Mouse (Mus musculus): ENCODE data around the gene Guk1. TPM values are rescaled to one million over a fixed set of nuclear protein-coding genes. Genes with fewer than 3 reads are reported as not detected.

Guk1 gene
- polyA plus RNA-seq, 1 experiment from 2014 or later = 101 TPM

DNA sequence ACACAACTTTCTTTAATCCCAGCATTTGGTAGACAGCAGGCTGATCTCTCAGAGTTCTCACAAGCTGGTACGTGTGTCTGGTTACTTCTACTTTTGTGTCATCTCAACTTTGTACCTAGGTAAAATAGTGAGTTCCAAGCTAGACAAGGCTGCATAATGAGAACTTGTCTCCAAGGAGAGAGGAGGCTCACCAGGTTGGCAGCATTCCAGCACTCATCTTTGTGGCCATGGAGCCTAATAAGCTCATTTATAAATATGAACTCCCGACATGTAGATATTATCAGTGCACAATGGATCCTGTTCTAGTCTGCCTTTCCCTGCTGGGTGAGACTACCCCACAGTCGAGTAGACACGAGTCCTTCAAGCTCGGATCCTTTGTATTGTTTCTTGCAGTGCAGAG lies 17.6 kb upstream of the Guk1 start:
- no peaks in the 10 kb centered on the region for H3K9me3 ChIP-seq (replicated peaks)
- H3K4me2 ChIP-seq = peak overlapping the region; percentile 83
- ATAC-seq (ENCODE audit: insufficient number of reproducible peaks, low FRiP score) = no peak
- no peaks in the 10 kb centered on the region for H3K27me3 ChIP-seq (replicated peaks)
- peaks cover 72% of the 10 kb centered on the region for H3K36me3 ChIP-seq
- peaks cover 41% of the 10 kb centered on the region for H3K4me1 ChIP-seq (replicated peaks)
- peak overlapping the region; percentile 70 for H3K4me3 ChIP-seq
- 0 out of 2 replicates have a peak overlapping the region, but pooled peaks have one; percentile 89 for H3K27ac ChIP-seq (ENCODE audit: poor library complexity, severe bottlenecking)
- no peak overlapping the region for H3K9ac ChIP-seq
- 77% methylated on average over 5 of the region's 5 CpGs for WGBS

DNA sequence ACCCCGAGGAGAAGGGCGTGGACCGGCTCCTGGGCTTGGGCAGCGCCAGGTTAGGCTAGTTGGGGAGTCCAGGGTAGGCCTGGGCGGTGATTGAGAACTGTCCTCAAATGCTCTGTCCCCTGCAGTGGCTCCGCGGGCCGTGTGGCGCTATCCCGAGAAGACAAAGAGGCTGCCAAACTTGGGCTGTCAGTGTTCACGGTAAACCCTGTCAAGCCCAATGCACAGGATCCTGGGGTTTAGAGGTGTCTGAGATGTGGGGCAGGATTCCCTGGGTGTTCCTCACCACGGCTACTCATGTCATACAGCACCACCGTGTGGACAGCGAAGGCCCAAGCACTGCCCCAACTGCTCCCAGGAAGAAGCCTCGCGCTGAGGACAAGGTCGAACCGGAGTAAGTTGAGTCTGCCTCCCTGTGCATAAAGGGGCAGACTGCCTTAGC lies 17.0 kb upstream of the Guk1 start:
- Histone ChIP-seq H3K4me3 (peak overlapping the region; percentile 70), H3K36me3 (peaks cover 72% of the 10 kb centered on the region), H3K9ac (peak overlapping the region; percentile 85), H3K27ac (ENCODE audit: poor library complexity, severe bottlenecking) (peak overlapping the region; percentile 89), H3K4me2 (peak overlapping the region; percentile 83), H3K27me3 (replicated peaks) (no peaks in the 10 kb centered on the region), H3K9me3 (replicated peaks) (no peaks in the 10 kb centered on the region), H3K4me1 (replicated peaks) (peaks cover 35% of the 10 kb centered on the region)
- ATAC-seq (ENCODE audit: insufficient number of reproducible peaks, low FRiP score) = peak; percentile 62
- WGBS = 7% methylated on average over 18 of the region's 18 CpGs

DNA sequence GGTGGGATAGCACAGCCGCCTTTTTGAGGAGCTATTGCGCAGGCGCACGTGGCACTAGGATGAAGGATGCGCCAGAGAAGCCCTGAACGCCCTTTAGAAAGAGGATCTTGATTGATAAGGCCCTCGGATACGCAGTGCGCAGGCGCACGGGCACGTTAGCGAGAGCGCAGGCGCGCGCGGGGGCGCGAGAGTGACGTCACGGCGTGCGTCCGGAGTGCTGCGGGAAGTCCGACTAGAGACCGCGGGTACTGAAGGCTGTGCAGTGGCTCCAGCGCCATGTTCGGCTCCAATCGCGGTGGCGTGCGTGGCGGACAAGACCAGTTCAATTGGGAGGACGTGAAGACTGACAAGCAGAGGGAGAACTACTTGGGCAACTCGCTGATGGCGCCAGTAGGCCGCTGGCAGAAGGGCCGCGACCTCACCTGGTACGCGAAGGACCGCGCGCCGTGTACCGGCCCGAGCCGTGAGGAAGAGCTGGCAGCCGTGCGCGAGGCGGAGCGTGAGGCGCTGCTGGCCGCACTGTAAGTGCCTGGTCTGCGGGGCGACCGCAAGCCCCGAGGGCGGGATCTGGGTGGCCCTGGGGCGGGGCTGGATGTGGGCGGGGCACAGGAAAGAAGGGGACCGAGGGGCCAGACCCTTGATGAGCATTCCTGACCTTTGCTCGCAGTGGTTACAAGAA lies 16.3 kb upstream of the Guk1 start, which contains the start of gene 2310033P09Rik:
Gene 2310033P09Rik (plus strand): TSS at position 169 of the 679 bp plus-strand sequence.
- Histone ChIP-seq H3K27me3 (replicated peaks) (no peaks in the 10 kb centered on the region), H3K9ac (peak within 1 kb of the TSS; percentile 85), H3K27ac (ENCODE audit: poor library complexity, severe bottlenecking) (peak within 1 kb of the TSS; percentile 89), H3K36me3 (peaks cover 70% of the 10 kb centered on the region), H3K4me2 (peak within 1 kb of the TSS; percentile 83), H3K4me1 (replicated peaks) (peaks cover 28% of the 10 kb centered on the region), H3K4me3 (peak within 1 kb of the TSS; percentile 70), H3K9me3 (replicated peaks) (no peaks in the 10 kb centered on the region)
- WGBS = under 1% methylated on average over 67 of the region's 67 CpGs
- ATAC-seq (ENCODE audit: insufficient number of reproducible peaks, low FRiP score) = peak; percentile 88

DNA sequence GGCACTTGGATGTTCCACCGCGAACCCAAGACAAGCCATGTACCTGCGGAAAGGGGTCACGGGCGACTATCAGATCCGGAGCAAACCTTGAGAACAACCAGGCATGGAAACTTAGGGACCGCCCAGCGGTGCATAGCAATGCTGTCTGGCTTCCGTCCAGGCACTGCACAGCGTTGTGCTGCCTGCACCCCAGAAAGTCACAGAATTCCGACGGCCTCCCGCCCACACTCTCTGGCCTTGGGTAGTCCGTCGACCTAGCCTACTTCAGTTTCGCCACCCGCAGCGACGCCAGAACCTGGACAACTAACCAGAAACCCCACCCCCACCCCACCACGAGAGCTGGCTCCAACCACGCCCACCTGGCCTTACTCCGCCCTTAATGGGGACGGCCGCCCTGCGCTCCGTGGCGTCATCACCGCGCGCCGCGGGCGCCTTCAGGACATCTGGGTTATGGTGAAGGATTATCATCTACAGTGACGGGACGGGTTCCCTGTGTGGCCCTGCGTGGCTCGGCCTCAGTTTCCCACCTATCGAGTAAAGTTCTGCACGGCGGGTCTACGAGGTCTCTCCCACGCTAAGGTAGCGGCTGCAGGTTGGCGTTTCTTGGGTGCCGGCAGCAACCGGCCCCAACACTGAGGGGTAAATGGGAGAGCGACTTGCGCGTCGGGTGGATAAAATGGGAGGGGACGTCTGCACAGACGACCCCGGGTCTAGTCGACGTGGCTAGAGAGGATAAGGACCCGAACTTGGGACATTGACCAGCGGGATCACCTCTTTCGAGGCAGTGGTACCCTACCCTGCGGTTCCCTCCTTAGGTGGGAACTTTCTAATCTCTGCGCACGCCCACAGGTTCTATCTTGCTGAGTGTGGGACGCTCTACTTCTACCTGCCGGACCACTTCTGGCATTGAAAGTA lies 10.3 kb upstream of the Guk1 start, which contains the start of gene Mrpl55:
Gene Mrpl55 (plus strand): TSS at position 406 of the 915 bp plus-strand sequence.
- under 1% methylated on average over 63 of the region's 63 CpGs for WGBS
- peak; percentile 93 for ATAC-seq (ENCODE audit: insufficient number of reproducible peaks, low FRiP score)
- peak within 1 kb of the TSS; percentile 83 for H3K4me2 ChIP-seq
- peak within 1 kb of the TSS; percentile 77 for H3K27ac ChIP-seq (ENCODE audit: poor library complexity, severe bottlenecking)
- H3K9ac ChIP-seq = peak within 1 kb of the TSS; percentile 88
- peaks cover 13% of the 10 kb centered on the region for H3K4me1 ChIP-seq (replicated peaks)
- peaks cover 40% of the 10 kb centered on the region for H3K36me3 ChIP-seq
- H3K9me3 ChIP-seq (replicated peaks) = no peaks in the 10 kb centered on the region
- H3K4me3 ChIP-seq = peak within 1 kb of the TSS; percentile 85
- no peaks in the 10 kb centered on the region for H3K27me3 ChIP-seq (replicated peaks)

DNA sequence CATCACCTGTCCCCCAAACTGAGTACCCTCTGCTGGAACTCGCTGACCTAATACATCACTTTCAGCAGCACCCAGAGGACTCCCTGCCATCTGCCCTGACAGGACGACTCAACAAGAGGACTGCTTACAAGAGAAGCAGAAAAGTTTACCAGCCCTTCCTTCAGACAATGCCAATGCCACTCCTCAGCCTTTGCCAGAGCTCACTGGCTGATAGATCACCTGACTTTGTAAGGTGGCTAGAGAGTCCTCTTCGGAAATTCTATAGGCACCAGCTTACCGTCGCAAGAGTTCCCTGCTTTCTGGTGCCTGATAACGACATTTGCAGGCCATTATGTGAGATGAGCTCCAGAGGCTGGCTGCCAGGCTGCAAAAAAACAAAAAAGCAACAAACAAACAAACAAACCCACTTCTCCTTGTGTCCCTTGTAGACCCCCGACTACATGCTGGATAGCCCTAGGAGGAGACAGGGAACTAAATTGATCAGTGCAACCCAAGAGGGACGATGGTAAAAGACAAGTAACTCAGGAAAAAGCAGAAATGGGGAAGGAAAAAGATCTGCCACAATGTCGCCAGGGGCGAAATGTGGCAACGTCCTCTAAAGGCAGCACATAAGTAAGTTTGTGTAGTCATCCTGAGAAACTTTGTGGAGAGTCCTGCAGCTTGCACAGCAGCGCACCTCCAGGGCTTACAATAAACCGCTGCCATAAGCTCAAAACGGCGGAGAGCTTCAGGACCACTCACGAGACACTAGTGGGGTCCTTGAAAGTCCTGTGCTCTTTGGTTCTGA lies 9.4 kb upstream of the Guk1 start:
- Histone ChIP-seq H3K9ac (peak overlapping the region; percentile 88), H3K4me2 (peak overlapping the region; percentile 83), H3K9me3 (replicated peaks) (no peaks in the 10 kb centered on the region), H3K27ac (ENCODE audit: poor library complexity, severe bottlenecking) (peak overlapping the region; percentile 77), H3K27me3 (replicated peaks) (no peaks in the 10 kb centered on the region), H3K36me3 (peaks cover 33% of the 10 kb centered on the region), H3K4me1 (replicated peaks) (peaks cover 13% of the 10 kb centered on the region), H3K4me3 (peak overlapping the region; percentile 85)
- 27% methylated on average over 16 of the region's 16 CpGs for WGBS
- ATAC-seq (ENCODE audit: insufficient number of reproducible peaks, low FRiP score) = no peak; the same call in none of the 2 replicates

DNA sequence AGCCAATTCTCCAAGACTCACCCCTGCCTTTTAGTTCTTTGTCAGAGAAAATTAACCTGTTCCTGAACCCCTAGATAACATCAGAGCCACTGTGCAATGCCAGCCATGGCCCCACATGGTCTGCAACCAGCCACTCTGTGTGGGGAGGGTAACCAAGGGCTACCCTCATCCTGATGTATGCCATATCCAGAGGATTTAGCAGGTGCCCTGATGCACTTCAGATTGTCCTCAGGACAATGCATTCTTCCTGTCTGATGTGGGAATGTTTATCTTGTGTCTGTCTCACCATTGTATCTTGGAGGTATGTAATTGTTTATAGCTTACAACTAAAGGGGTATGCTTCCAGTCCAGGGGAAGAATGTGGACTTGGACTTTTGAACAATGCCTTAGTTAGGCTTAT lies 4.2 kb upstream of the Guk1 start:
- H3K9ac ChIP-seq = no peak overlapping the region
- H3K36me3 ChIP-seq = peaks cover 8% of the 10 kb centered on the region; the same call in 1 of the 2 replicates

DNA sequence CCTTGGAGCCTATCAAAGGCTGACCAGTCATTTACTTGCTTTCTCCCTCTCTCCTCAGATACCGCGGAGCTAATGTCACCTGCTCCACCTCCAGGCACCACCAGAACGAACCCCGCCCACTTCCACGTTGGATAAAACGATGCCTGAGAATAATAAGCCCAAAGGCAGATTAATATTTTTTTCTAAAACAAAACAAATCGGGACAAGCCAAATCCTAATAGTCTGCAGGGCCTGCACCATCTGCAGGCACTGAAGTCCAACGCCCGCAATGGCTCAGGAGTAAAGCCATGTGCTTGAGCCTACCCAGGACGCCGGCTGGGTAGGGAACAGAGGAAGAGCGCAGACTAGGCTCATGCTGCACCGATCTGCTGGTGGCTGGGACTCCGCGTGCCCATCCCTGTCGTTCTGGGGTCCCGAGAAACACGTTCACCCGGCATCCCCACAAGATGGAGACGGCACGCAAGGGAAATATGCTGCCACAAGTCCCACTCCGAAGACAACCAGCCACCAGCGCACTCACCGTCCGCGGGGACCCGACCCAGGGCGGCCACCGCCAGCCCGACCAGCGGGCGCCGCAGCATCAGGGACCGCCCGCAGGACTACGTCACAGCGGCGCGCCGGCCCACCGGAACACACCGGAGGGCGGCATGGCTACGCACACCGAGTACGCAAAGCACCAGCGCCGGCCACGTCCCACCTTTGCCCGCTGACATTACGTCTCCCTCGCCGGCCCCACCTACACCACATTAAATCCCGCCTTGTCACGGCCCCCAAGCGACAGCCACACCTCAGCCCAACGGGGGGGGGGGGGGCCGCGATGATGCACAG lies 567 bp downstream of the Guk1 start:
- Histone ChIP-seq H3K4me3 (peak overlapping the region; percentile 61), H3K27me3 (replicated peaks) (no peaks in the 10 kb centered on the region), H3K4me1 (replicated peaks) (peaks cover 6% of the 10 kb centered on the region), H3K27ac (ENCODE audit: poor library complexity, severe bottlenecking) (peak overlapping the region; percentile 85), H3K9me3 (replicated peaks) (no peaks in the 10 kb centered on the region), H3K9ac (peak overlapping the region; percentile 79), H3K36me3 (peaks cover 3% of the 10 kb centered on the region; the same call in 1 of the 2 replicates), H3K4me2 (peak overlapping the region; percentile 77)
- WGBS = under 1% methylated on average over 59 of the region's 59 CpGs
- ATAC-seq (ENCODE audit: insufficient number of reproducible peaks, low FRiP score) = peak; percentile 96

More for the DNA sequence above, 4.2 kb upstream of the Guk1 start:
- H3K4me2 ChIP-seq = no peak overlapping the region
- no peak for ATAC-seq (ENCODE audit: insufficient number of reproducible peaks, low FRiP score)
- no peaks in the 10 kb centered on the region for H3K27me3 ChIP-seq (replicated peaks)
- H3K4me1 ChIP-seq (replicated peaks) = peaks cover 3% of the 10 kb centered on the region
- H3K27ac ChIP-seq (ENCODE audit: poor library complexity, severe bottlenecking) = no peak overlapping the region
- no peaks in the 10 kb centered on the region for H3K9me3 ChIP-seq (replicated peaks)
- H3K4me3 ChIP-seq = no peak overlapping the region

DNA sequence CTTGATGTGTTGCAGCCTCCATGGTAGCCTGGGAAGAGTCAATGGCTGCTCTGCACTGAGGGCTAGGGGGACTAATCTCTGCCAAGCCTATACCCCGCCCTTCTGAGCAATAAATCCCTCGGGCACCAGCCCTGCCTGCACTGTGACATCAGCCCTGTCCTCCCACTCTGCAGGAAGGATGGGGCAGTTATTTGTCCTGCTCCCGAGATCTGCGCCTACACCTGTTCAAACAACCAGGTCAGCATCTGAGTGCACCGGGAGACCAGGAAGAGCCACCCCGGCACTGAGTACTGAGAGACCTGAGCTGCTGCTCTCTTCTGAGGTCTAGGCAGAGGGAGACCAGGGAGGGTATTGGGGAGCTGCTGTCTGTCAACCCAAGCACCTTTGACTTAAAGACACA lies 4.3 kb downstream of the Guk1 start:
- Histone ChIP-seq H3K36me3 (peaks cover 29% of the 10 kb centered on the region), H3K4me1 (replicated peaks) (peaks cover 21% of the 10 kb centered on the region), H3K27me3 (replicated peaks) (0 out of 2 replicates have a peak, but pooled peaks cover 4% of the 10 kb centered on the region), H3K27ac (ENCODE audit: poor library complexity, severe bottlenecking) (no peak overlapping the region), H3K9me3 (replicated peaks) (no peaks in the 10 kb centered on the region), H3K4me3 (no peak overlapping the region), H3K4me2 (no peak overlapping the region), H3K9ac (no peak overlapping the region)
- WGBS = 77% methylated on average over 6 of the region's 6 CpGs
- no peak for ATAC-seq (ENCODE audit: insufficient number of reproducible peaks, low FRiP score)

DNA sequence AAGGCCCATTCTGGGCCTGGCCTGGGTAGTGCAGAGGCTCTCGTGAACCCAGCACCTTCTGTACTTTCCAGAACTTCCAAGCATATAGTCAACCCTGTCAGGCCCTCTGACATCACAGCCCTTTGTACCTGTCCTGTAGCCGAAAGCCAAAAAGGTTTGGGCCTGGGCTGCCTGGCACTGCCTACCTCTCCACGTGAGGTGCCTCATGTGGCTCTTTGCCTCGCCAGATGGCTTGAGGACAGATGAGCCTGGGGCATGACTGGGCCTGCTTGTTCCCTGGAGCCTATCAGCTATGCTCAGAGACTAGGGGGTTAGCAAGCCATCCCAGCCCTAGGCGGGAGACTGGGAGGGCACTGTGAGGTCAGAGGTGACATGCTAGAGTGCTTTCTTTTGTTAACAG lies 6.5 kb downstream of the Guk1 start:
- H3K4me2 ChIP-seq = no peak overlapping the region
- 81% methylated on average over 5 of the region's 5 CpGs for WGBS

DNA sequence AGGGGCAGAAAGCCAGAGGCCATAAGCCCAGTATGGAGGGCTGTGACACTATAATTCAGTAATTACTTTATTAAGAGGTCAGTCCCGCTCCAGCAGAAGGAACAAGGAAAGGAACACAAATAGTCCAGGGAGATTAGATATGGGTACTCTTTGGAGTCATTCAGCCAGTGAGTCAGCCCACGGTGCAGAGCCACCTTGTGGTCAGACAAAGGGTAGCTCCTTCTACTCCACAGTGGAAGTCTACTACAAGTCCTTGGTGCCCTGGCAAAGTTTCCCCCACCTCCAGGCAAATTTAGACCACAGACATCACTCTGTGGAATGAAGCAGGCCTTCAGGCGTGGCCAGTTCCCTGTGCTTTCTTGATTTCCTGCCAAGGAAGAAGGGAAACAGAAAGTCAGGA lies 8.2 kb downstream of the Guk1 start:
- peaks cover 29% of the 10 kb centered on the region for H3K36me3 ChIP-seq
- 0 out of 2 replicates have a peak overlapping the region, but pooled peaks have one; percentile 9 for H3K9ac ChIP-seq
- H3K27ac ChIP-seq (ENCODE audit: poor library complexity, severe bottlenecking) = 0 out of 2 replicates have a peak overlapping the region, but pooled peaks have one; percentile 8
- WGBS = 15% methylated on average over 3 of the region's 3 CpGs
- H3K4me3 ChIP-seq = no peak overlapping the region
- ATAC-seq (ENCODE audit: insufficient number of reproducible peaks, low FRiP score) = peak; percentile 70
- peaks cover 17% of the 10 kb centered on the region for H3K27me3 ChIP-seq (replicated peaks)
- peaks cover 31% of the 10 kb centered on the region for H3K4me1 ChIP-seq (replicated peaks)
- H3K4me2 ChIP-seq = no peak overlapping the region; the same call in 1 of the 2 replicates
- H3K9me3 ChIP-seq (replicated peaks) = no peaks in the 10 kb centered on the region

More for the DNA sequence above, 6.5 kb downstream of the Guk1 start:
- Histone ChIP-seq H3K27ac (ENCODE audit: poor library complexity, severe bottlenecking) (no peak overlapping the region), H3K9me3 (replicated peaks) (no peaks in the 10 kb centered on the region), H3K36me3 (peaks cover 29% of the 10 kb centered on the region), H3K9ac (no peak overlapping the region), H3K4me1 (replicated peaks) (peaks cover 22% of the 10 kb centered on the region), H3K4me3 (no peak overlapping the region), H3K27me3 (replicated peaks) (0 out of 2 replicates have a peak, but pooled peaks cover 4% of the 10 kb centered on the region)
- no peak for ATAC-seq (ENCODE audit: insufficient number of reproducible peaks, low FRiP score)
